Mouse (Mus musculus) T-helper 17 cell (primary cell): ENCODE measurements around the gene Slc1a5.

ENCODE experiments used
- in situ Hi-C, 2 experiments: fragments of 300-600 bp; cut with MboI, MseI; formaldehyde crosslinking; loops; 1 replicate in 1 of 2; 2 replicates in 1 of 2; pipeline ENCODE4 v1.15.1; 2025; ENCODE audit warnings: high pct_unique_total_duplicates in 2 of 2

The Slc1a5 gene

DNA sequence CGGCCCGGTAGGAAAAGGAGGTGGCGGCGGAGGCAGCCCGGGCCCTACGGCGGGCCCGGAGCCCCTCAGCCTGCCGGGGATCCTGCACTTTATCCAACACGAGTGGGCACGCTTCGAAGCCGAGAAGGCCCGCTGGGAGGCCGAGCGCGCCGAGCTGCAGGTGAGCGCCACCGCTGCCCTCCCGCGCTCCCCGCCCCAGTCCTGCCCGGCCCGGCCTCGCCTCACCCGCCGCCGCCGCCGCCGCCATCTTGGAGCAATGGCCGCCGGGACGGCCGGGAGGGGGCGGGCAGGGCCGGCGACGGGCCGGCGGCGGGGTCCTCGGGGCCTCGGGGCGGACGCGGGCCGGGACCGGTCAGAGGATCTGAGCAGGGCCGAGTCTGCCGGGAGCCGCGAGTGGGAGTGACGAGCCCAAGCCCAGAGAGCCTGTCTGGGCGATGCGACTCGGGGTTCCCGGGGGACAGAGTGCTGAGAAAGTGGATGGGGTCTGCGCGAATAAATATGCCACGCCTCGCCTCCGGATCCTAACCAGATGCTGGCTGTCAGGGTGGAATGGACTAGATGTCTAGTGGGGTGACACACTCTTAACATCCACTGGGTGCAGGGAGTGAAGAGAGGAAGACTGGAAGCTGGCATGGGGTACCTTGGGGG is 35.5 kb downstream of the Slc1a5 start, which contains the start of gene Fkrp:
Fkrp (minus strand) TSS at position 258 of the 648 bp plus-strand sequence.
- in situ Hi-C loops: loop anchor here (5.0 kb wide), 2 partner anchors 41 to 106 kb away; partner anchors contain the start of gene Calm3 (in 2 of the 2)

- in situ Hi-C loops: loop anchor here (5.0 kb wide), 2 partner anchors 40 to 105 kb away; partner anchors contain the start of gene Calm3 (in 2 of the 2)
Measured at GRCm38 (mm10) chr7:16817693-16818092, 36.6 kb downstream of the Slc1a5 start.

- in situ Hi-C loops: loop anchor here (5.0 kb wide), 2 partner anchors 38 to 103 kb away; partner anchors contain the start of gene Calm3 (in 2 of the 2)
Measured at GRCm38 (mm10) chr7:16819794-16820193, 38.7 kb downstream of the Slc1a5 start.

- in situ Hi-C loops: no loop called here
Measured at GRCm38 (mm10) chr7:16820271-16820763, 39.2 kb downstream of the Slc1a5 start.

DNA sequence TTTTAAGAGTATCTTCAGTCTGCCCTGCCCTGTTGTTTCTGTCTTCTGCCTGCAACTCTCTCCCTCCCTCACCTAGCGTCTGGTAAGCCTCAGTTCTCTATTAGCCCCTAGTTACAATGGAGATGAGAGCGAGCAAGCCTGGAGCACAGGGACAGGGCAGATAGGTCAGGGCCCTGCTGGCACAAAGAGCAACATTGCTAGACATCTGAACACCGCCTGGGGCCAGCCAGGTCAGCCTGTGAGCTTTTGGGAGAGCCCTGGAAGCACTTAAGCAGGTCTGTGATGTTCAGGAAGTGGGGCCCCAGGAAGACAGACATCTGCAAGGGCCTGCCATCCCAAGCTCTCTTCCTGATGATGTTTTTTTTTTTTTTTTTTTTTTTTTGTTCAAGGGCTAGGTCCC is 40.0 kb downstream of the Slc1a5 start:
- in situ Hi-C loops: no loop called here

- in situ Hi-C loops: no loop called here
Measured at GRCm38 (mm10) chr7:16821669-16822101, 40.5 kb downstream of the Slc1a5 start.

- in situ Hi-C loops: no loop called here
Measured at GRCm38 (mm10) chr7:16823734-16824133, 42.6 kb downstream of the Slc1a5 start.

DNA sequence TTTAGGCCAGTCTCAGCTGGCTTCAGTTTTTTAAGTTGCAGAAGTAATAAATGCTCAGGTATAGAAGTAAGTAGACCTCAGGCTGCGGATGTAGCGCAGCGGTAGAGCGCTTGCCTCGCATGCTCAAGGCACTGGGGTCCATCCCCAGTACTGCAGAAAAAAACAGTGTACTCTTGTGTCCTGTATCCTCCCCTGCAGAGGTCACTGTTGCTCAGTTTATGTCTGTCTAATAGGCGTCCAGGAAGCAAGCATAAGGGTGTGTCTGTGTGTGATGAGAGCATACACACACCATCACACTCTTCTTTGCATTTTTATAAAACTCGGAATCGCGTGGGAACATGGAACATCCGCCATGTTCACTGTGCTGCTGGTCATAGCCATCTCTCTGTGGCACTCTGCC is 44.6 kb downstream of the Slc1a5 start:
- in situ Hi-C loops: no loop called here

DNA sequence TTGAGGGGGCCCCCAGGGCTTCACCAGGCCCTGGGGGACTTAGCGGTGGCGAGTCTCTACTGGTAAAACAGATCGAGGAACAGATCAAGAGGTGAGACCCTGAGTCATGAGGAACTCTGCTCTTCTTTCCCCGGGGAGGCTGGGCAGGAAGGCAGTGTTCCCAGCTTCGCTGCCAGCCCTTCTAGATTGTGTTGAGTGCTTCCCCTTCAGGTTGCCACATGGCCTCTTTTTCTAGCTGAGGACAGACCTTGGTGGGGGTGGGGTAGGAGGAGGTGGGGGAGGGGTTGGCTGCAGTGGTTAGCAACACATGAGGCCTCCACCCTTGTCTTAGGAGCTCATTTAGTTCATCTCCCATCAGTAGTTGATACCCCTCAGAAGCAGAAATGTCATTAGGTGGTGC is 45.4 kb downstream of the Slc1a5 start:
- in situ Hi-C loops: no loop called here

GRCm38 (mm10) chr7:16827274-16827673 is 46.1 kb downstream of the Slc1a5 start:
- in situ Hi-C loops: no loop called here

DNA sequence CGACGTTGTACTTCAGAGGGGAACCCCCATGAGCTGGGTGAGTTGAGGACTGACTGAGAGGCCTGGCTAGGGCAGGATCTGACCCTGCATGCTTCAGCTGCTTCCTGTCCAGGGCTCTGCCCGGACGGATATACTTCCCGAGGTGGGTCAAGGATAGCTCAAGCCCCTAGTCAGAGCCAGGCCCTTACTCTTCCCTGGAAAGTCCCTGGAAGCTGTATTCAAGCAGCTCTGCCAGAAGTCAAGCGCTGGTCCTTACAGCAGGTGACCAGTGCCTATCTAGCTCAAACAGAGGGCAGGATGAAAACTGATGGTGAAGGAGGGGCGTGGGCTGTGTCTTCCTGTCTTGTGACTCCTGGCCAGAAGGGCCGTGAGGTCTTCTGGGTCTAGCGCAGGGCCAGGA is 49.3 kb downstream of the Slc1a5 start:
- in situ Hi-C loops: no loop called here

DNA sequence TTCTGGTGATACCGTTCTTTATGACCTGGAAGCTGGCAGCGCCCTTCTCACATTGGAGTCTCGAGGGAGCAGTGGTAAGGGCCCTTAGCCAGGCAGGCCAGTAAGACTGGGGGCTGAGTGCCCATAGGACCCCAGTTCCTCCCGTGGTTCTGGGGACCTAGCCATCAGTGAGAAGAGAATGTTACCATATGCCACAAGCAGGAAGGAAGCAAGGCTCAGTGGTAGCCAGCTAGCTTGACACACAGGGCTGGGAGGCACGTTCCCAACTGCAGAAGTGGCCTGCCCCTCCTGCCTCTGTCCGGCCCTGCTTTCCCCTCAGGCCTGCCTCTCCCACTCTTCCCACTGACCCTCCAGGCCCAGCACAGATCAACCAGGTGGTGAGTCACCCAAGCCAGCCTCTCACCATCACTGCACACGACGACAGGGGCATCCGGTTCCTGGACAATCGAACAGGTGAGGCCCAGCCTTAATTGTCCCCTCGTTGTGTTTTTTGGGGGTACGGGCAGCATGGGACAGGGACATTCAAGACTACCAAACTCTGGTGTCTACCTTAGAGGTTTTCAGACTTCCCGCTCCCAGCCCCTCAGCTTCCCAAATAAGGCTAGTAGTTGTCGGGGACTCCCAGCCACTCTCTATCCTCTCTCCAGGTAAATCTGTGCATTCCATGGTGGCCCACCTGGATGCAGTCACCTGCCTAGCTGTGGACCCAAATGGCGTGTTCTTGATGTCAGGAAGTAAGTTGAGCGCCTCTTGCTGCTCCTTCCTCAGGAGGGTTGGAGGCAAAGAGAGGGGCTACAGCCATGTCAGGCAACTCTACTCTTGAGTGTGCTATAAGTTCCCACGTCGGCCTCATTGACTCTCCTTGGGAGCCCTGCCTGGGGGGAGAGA is 57.0 kb downstream of the Slc1a5 start:
- in situ Hi-C loops: no loop called here

GRCm38 (mm10) chr7:16838804-16839426 is 57.8 kb downstream of the Slc1a5 start:
- in situ Hi-C loops: no loop called here

DNA sequence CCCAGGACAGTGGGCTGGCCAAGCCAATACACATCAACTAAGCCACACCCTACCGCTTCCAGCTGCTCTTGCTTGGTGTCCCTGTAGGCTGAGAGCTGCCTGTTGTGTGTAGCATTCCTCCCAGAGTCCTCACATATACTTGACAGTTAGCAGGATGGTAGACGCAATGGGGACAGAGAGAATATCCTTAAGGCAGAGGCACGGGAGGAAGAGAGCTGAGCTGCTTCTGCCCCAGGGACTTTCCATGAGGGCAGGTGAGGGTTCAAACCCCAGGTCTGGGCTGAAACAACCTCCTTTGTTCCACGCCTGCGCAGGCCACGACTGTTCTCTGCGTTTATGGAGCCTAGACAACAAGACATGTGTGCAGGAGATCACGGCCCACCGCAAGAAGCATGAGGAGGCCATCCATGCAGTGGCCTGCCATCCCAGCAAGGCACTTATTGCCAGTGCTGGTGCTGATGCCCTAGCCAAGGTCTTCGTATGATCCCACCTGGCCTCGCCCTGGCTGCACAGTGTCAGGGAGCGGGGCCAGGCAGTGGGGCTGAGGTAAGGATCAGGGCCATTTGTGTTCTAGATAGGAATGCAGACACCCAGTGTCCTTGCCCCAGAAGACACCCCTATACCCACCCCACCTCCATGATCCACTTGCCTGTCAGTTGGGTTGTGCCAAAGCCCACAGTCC is 58.4 kb downstream of the Slc1a5 start:
- in situ Hi-C loops: no loop called here

DNA sequence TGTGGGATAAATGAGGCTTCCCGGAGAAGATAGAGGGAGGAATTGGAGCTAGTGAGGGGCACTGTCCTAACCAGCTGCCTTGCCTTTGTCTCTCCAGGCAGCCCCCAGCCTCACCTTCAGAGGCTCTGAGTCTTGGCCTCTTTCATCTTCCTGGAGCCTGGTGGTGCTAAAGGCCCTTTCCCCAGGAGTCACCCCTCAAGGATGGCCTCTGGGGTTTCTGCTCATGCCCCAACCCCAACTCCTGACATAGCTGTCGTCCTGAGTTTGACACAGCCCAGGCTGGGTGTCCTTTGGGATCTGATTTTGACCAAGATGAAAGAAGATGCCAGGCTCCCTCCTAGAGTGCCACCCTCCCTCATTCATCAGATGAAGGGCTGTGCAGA is 59.0 kb downstream of the Slc1a5 start:
- in situ Hi-C loops: no loop called here

GRCm38 (mm10) chr7:16841078-16841477 is 59.9 kb downstream of the Slc1a5 start:
- in situ Hi-C loops: no loop called here

- in situ Hi-C loops: no loop called here
Measured at GRCm38 (mm10) chr7:16841561-16842560, 60.7 kb downstream of the Slc1a5 start.

DNA sequence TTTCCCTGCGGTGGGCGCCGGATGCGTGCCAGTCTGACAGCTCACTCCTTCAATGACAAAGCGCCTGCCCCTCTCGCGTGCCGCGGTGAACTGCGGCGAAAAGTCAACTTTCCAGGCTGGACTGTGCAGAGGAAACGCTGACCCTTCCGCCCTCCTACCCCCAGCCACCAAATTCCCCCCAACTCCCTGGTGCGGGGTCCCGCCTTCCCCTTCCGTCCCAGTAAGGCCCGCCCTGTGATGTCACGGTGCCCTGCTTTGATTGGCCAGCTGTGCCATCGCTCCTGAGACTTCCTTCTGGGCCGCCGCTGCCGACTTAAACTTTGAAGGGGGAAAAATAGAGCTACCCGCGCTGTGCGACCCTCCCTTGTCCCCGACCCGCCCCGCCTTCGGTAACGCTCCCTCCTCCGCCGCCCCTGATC is 61.5 kb downstream of the Slc1a5 start, which contains the start of gene Prkd2:
Prkd2 (plus strand) TSS at position 258 of the 419 bp plus-strand sequence.
- in situ Hi-C loops: no loop called here

GRCm38 (mm10) chr7:16843441-16844171 is 62.5 kb downstream of the Slc1a5 start:
- in situ Hi-C loops: no loop called here
